Mouse (Mus musculus): ENCODE data around the gene Hba-x.
A peak's percentile ranks its signal among the peaks of the same experiment; 100 is the strongest.

Gene Hba-x

DNA sequence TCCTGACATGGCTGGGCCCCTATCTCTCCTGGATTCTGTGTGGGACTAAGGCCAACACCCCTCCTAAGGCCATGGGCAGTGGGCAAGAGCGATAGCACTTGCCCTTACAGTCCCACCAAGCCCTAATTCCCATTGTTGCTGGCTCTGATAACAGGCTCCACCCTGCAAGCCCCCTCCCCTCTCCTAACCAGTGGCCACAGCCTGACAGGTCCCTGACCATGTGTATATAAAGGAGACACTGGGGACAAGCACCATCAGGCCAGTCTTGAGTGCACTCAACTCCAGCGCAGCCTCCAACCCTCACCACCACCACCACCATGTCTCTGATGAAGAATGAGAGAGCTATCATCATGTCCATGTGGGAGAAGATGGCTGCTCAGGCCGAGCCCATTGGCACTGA lies at the start of gene Hba-x:
Gene Hba-x, plus strand, starts transcription at position 54 of the 400 bp plus-strand sequence.
- no peak for DNase-seq

DNA sequence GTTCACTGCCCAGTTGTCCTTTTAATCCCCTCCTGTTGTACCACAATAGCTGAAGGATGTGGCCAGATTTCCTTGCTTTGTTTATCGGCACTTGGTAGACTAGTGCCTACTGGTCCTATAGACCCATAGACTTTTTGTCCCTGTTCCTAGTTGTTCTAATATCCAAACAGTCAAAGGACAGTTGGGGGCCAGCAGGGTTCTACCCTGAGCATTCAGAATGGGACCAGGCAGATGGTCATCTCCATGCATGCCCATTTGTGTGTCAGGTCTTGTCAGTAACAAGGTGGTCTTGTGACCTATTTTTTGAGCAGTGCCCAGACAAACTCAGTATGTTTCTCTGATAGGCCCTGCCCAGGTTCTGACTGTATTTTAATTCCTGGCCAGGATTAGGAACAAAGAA lies 49.2 kb upstream of the Hba-x start:
- DNase-seq: no peak

DNA sequence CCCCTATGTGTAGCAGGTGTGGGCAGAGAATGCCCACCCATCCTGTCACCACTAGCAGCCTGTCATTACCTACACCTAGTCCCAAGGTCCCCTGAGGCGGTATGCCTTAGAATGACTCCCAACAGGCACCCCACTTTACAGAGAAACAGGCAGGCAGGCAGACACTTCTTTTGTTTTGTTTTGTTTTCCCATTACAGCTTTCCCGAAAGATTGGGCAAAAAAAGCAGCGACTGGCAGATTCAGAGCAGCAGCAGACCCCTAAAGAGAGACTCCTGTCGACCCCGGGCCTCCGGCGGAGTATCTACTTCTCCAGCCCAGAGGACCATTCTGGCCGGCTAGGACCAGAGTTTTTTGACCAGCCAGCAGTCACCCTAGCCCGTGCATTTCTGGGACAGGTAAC lies 48.6 kb upstream of the Hba-x start:
- no peak for DNase-seq

DNA sequence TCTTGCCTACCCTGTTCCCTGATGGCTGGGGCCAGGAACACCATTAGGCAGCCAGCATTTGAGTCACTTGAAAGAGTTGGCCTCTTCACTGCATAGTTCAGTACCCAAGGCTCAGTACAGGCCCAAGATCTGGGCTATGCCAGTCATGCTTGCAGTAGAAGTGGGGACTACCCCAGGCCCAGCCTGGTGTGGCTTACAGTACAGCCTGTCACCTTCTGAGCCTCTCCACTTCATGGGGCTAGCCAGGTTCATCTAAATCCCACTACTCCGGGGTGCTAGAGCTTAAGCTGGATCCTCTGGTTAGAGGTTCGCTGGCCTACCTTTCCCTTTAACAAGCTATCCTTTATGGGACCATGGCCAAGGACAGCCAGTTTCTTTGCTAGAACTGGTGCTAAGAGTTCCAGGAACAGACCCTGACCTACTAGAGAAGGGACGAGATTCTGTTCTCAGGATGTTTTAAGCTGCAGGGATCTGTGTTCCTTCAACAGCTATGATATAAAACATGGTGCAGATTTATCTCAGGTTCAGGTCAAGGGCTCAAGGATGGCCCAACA lies 47.8 kb upstream of the Hba-x start:
- DNase-seq: no peak

DNA sequence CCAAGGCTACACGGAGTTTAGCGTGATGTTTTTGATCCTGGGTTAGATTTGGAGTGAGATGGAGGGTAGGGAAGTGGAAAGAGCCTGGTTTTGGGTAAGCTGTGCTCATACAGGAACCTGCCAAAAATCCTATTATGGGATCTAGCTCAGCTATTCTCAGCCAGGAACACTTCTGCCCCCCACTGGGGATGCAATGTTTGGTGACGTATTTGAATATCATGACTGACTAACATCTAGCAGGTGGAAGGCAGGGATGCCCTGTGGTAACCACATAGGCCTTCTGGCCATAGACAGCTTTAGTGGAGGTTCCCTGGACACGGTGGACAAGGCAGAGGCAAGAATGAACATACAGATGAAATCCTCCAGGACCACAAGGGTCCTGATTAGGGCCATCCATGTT lies 46.0 kb upstream of the Hba-x start:
- peak; percentile 40 for DNase-seq

DNA sequence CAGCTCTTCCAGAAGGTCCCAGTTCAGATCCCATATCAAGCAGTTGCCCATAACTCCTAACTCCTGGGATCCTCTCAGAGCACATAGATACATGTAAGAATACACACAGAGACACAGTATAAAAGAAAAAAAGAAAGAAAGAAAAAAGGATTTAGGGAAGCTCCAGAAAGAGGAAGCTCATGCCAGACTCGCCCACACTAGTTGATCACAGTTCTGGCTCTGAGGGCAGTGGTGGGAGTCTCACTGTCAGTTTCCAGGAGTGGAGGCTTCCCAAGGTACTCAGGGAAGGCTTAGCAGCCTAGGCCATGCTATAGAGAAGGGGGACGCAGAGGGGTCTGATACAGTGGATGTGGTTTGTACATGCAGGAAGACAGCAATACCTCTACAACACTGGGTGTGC lies 45.1 kb upstream of the Hba-x start:
- no peak for DNase-seq

DNA sequence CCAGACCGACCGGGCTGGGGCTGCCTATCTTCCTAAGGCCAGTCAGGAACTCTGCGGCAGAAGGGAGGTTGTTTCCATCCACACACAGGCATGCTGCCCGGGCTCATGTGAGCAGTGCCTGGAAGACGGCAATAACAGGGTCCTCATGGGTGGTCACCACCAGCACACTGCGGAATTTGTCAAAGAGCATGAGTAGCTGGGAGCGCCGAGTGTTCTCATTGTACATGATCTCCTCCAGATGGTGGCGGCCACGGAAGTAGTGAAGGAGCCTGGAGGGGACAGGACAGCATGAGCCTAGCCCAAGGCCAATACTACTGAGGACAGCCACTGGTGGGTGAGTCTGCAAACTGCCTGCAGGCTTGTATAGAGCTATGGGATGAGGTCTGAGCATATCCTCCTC lies 43.4 kb upstream of the Hba-x start:
- DNase-seq: no peak

DNA sequence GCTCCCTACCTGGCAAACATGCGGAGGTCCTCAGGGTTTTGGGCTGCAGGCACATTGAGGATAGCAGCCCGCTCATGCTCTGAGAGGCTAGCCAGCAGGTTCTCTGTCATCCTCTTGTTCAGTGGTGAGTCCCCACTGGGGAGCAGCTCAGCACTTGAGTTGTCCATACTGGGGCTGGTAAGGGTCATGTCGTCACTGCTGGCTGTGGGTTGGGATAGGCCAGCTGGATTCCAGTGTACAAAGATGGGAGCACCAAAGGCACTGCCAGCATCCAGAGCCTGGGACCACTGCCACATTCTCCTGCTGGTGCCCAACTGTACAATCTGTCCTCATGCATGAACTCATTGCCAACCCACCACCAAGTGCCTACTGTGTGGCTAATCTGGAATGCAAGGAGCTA lies 42.3 kb upstream of the Hba-x start:
- DNase-seq: no peak

DNA sequence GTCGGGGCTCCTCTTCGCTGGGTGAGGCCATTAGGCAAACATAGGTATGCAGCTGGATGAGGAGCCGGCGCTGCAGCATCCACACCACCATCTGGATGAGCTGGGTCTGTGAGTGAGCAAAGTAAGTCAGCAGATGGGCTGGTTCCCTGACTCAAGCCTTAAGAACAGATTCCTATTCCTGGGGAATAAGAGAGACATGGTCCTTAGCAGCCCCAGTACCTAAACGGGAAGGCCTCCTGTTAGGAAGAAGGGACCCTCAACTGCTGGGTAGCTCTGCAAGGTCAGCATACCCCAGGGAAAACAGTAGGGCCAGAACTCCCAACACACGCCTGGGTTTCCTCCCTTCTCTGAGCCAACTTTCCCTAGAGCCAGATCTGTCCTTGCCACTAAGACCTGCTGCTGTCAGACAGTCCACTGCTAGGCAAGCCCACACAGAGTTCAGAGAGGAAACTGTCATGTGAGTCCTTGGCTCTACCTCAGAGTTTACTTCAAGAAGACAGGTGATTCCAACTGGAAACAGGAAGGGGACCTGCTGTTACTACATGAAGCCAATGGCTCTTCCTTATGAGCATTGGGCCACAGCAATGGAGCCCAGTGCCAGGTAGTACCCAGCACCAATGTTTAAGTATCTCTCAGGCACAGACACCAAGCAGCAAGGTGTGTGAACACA lies 41.2 kb upstream of the Hba-x start:
- DNase-seq: no peak

DNA sequence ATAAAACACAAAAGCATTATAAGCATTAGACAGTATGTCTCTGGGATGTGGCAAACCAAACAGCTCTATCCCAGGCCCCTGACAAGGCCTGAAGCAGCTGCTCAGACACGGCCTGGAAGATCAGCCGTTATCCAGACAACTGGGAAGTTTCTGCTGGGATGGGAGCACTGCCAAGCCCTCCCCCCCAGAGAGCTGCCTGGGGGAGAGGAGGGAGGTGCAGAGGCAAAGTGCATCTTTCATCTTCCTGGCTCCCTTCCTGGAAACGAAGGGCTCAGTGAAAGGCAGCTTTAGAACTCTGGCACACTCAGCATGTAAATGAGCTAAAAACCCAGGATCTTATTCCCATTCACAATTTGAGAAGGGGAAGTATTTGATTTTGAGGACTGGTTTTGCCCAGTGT lies 40.6 kb upstream of the Hba-x start:
- DNase-seq: peak; percentile 76

DNA sequence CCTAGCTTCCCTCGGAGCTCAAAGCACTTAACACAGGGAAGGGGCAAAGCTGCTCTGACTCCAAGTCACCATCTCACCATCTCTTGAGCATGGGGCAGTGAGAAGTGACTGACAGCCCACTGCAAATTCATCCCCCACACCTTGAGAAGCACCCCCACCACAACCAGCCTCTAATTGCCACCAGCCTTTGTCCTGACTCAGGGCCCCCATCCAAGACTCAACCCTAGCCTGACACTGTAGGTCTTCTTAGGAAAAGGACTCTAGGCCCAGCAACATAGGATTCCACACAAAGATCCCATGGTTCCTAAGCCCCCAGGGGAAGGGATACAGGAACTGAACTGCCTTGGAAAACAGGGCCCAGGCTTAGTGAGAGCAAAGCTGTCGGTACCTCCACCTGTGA lies 40.1 kb upstream of the Hba-x start:
- no peak for DNase-seq

DNA sequence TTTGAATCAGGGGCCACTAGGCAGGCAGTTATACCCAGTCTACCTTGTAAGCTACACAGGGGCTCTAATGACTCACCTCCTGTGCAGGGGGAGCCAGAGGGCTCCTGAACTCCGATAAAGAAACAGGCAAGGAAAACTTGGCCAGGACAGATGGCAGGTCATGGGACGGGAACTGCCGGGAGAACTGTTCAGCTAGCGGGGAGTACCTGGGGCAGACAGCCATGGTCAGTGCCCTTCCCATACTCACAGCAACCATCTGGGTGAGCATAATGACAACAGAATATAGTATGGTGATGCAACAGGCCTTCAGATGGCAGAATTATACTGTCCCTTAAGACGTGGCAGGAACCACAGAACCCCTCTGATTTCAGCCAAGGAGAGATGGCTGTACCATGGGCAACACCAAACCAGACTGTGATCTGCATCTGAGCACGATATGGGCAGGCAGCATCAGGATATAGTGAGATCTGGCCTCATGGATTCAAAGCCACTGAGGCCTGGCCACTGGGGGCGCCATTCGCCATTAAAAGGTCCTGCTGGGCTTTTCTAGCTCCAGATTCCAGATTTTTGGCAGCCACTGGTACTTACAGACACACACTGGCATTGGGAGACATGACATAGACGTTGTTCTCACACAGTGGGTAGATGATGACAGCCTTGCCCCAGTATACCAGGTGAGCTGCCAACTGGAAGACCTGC lies 39.3 kb upstream of the Hba-x start:
- DNase-seq: peak; percentile 80

DNA sequence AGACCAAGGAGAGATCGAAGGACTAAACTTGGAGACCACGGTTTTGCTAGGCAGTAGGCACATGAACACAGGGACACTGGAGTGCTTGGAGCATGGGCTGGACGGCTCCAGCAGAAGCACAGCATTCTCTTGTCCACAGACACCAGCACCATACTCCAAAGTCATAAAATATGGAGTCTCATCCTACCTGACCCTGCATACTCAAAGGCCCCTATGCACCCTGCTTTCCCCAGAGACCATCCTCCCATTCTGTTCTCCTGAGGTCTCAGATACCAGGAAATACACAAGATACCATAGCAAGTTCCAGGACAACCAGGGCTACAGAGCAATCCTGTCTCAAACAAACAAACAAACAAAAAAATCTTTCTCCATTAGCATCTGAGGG lies 38.8 kb upstream of the Hba-x start:
- no peak for DNase-seq

DNA sequence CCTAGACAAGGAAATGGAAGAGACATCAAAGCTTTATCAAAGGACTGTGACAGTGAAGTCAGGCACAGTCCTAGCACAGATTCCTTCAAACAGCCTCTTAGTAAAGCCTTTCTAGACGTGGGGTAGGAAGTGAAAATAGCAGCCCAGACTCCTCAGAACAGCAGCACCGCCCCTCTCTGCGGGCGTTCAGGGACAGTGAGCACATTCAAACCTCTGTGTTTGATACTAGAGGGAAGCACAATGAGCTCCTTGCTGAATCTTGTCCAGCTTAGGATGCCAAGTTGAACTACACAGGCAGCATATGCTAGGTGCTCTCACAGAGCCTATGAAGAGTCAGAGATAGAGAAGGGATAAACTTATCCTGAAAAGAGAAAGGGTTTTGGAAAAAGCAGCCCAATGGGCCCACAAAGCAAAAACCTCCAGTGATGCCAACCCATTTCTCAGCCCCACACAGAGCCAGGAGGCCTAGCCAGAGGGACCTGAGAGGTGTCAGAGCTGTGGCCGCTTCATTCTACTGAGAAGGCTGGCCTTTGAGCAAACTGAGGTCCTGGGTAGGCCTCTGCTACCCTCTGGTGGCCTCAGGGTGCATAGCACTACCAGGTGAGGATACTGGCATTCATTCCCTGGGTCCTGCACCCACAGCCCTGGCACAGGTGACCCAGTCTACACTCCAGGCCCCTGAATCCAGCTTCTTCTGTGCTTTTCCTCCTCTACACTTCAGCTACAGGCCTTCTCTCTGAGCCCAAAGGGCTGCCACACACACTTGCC lies 37.9 kb upstream of the Hba-x start:
- DNase-seq: peak; percentile 60

DNA sequence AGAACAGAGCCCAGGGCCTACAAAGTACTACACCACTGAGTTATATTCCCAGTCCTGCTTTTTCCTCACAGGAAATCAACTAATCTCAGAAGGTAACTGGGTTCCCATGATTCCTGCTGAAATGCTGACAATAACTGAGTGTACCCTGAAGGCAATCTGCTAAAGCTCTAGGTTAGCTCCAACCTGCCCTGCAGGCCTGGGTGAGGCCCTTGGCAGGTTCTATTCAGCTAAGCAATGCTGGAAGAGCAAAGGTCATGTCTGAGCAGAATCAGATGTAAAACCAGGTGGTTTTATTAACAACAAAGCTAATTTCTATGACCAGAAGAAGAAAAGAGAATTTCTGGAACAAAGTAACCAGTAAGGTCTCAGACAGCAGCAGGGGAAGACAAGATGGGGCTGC lies 34.8 kb upstream of the Hba-x start:
- DNase-seq: no peak

DNA sequence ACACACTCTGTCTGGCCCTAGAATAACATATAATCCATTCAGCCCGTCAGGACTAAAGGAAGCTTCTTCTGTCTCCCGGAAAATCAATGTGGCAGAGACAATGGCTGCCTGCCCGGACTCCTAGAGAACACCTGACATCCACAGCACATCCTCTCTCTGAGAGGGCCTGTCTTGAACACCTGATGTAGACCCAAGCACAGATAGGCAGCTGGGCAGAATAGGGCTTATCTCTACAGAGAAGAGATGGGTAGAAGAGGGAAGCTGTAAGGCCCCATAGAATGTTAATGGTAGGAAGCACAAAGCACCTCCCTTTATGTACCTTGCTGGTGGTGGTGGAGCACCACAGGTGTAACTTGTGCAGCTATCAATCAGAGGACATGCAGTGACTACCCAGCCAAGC lies 34.0 kb upstream of the Hba-x start:
- no peak for DNase-seq

DNA sequence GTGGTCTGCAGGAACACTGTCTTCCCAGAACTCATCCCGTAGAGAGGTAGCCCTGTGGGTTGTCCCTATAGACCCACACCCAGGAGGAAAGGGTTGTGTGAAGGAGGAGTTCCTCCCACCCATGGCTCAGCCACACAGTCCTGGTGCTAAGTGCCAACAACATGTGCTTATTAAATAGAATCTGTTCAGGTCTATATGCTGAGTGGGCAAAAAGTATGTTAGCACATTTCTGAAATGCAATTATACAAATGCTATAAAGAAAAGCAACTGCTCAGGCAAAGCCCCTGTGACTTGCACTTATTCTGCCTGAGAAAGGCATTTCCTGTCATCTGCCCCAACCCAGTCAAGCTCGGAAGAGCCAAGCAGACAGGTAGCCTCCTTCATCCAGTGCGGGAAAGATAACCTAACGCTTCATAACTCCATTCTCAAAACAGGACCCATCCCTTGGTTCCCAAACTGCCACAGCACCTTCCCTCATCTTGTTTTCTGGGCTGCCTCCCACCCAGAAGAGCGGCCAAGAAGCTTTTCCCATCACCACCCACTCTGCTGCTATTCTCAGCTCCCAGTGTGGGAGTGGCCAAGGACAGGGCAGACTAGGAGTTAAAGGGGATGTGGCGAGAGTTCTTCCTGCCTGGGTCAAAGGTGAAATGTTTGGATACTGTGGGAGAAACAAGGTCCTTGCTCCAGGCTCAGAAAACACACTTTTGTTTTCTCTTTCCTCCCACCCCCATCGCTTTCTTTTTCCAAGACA lies 32.8 kb upstream of the Hba-x start:
- DNase-seq: no peak

DNA sequence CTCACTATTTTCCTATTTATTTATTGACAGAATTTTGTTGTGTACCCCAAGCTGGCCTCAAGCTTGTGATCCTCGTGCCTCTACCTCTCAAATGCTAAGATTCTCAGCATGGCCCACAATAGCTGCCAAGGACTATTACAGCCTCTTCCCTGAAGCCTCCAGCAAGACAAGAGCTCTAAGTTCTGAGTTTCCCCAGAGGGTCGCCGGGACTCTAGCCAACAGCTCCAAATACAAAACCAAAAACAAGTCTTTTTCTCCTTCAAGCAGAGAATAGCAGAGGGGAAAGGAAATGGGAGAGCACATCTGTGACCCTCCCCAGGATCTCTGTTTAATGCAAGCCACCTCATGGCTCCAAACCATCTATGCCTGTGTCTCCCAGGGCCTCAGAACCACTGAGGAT lies 32.1 kb upstream of the Hba-x start:
- no peak for DNase-seq

DNA sequence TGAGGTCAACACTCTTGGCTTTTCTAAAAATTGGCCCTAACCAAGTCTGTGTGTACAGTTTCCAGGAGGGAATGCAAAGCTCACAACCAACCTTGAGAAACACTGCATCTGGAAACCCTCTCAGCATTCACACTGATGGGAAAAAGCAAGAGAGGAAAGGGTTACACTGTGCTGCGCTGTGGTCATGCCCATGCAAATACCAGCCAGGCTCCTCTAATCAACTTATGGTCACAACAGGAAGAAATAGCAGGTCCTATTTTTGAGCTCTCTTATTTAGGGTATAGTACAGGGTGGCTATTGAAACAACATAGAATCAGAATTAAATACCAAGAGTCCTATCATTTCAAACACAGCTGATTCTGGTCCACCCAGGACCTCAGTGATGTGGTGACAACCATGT lies 31.6 kb upstream of the Hba-x start:
- DNase-seq: no peak

DNA sequence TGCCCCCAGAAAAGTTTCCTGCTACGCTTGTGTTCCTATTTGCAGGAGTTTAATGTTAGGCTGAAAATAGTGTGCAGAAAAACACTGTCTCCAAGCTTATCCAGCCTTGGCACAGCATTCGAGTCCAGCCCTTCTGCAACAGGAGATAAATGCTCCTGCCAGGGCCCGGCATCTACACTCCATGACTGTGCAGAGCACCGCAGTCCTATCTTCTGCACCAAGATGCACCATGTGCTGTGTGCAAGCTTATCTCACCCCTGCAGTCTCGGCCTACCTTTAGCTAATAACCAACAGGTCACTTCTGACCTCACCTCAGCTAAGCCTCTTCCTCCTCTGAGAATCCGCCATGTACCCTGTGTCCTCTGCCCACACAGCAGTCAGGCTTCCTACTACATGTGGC lies 30.6 kb upstream of the Hba-x start:
- DNase-seq: no peak

DNA sequence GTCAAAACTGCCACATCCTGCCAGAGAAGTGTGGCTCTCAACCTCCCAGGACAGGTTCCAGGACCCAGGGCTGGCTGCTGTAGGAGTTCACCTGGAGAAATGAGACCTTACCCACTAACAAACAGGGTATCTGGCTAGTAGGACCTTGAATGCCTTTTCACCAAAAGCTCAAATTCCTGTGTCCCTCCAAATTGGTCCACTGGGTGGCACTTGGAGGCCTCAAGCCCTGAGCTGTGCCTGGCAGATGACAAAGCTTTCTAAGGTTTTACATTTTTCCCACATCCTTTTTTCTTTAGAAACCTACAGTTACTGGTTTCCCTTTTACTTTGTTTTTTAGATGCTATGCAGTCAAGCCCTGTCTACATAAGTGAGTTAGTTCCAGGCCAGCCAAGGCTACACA lies 29.1 kb upstream of the Hba-x start:
- no peak for DNase-seq

DNA sequence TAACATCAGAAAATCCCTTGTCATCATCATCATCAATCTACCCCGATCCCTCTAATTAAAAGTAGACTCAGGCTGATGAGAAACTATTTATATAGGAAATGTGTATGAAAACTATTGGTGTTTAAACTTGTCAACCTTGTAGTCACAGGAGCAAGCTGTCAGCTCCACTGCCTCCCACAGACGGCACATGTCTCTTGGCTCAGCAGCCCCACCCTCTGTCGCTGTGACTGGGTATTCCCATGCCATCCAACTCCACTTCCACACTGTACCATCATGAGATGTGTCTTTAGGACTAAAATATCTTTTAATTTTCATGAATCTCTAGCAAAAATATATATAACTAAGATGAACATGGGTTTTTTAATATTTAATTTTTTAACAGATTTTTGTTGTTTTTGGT lies 27.9 kb upstream of the Hba-x start:
- no peak for DNase-seq

All from right cerebral cortex, postnatal 4 days (tissue).